Mouse (Mus musculus) lung, embryonic 16.5 days (tissue): ENCODE results near the gene Met. TPM values are rescaled to one million over a fixed set of nuclear protein-coding genes. Genes with fewer than 3 reads are reported as not detected.

Experiments
- ATAC-seq: fragments of 200-750 bp; cut with Nextera tagmentation; 2 replicates; pipeline ENCODE4 v1.8.0; 2017; ENCODE audit warnings: low read depth, mild to moderate bottlenecking, moderate library complexity
- H3K27ac ChIP-seq: fragments of 300-500 bp; sonication (generic); 2 replicates; pipeline ENCODE4 v1.5.1; 2014; ENCODE audit warnings: mild to moderate bottlenecking, control low read depth, low read length
- H3K27me3 ChIP-seq: fragments of 300-500 bp; sonication (generic); 2 replicates; pipeline ENCODE4 v1.6.1; 2014; ENCODE audit warnings: low read depth, low read length, mixed read lengths; ENCODE audit not compliant: control insufficient read depth, insufficient read depth
- H3K36me3 ChIP-seq: fragments of 300-500 bp; sonication (generic); 2 replicates; pipeline ENCODE4 v1.6.1; 2014; ENCODE audit warnings: low read length; ENCODE audit not compliant: control insufficient read depth, insufficient read depth
- H3K4me1 ChIP-seq: fragments of 300-500 bp; sonication (generic); replicated peaks from 2 replicates; pipeline ENCODE4 v1.6.1; 2014; ENCODE audit warnings: low read length, mixed read lengths; ENCODE audit not compliant: control insufficient read depth, insufficient read depth
- H3K4me2 ChIP-seq: fragments of 300-500 bp; sonication (generic); 2 replicates; pipeline ENCODE4 v1.6.1; 2014; ENCODE audit warnings: low read depth, low read length, control low read depth
- H3K4me3 ChIP-seq: fragments of 300-500 bp; sonication (generic); 2 replicates; pipeline ENCODE4 v1.5.1; 2014; ENCODE audit warnings: mild to moderate bottlenecking, low read length, control low read depth
- H3K9ac ChIP-seq: fragments of 300-500 bp; sonication (generic); 2 replicates; pipeline ENCODE4 v1.6.1; 2014; ENCODE audit warnings: low read length, control low read depth
- H3K9me3 ChIP-seq: fragments of 300-500 bp; sonication (generic); 2 replicates; pipeline ENCODE4 v1.6.1; 2016; ENCODE audit warnings: low read length; ENCODE audit not compliant: control insufficient read depth
- WGBS: fragments of 180-500 bp; shearing (Covaris S2); extraction: QIAGEN DNeasy Blood & Tissue Kit; methylation state at CpG from one replicate; pipeline ENCODE4 v1.1.7; 2014; 5-methylcytosine and 5-hydroxymethylcytosine counted together
- polyA plus RNA-seq: library from polyadenylated mRNA; unstranded; fragments of >200 nt; fragmentation: Nextera tagmentation; extraction: Ambion mirVana; gene quantifications from 2 replicates; pipeline ENCODE4 v1.2.1, GENCODE M21; 2015

Met gene
- polyA plus RNA-seq, 1 experiment from 2014 or later: 8.3 TPM

DNA sequence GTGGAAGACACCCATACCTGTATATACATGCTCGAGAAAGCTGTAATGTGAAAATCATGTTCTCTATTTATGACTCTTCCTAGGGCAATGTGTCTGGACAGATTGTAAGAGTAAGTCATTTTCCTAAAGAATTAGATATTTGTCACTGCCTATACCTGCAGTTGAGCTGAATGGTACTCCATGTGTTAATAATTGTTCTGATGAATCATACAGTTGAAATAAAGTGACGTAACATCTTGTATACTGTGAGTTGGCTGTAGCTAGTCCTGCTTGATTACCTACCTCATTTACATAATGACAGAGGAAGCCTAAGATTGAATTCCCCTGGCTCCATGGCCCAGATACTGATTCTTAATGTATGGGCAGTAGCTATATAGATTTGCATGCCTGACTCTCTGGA is 110.1 kb downstream of the Met start:
- Histone ChIP-seq H3K4me1 (peaks cover 3% of the 10 kb centered on the region; the same call in 1 of the 2 replicates), H3K4me3 (no peak overlapping the region), H3K9me3 (no peaks in the 10 kb centered on the region), H3K27me3 (no peaks in the 10 kb centered on the region), H3K4me2 (no peak overlapping the region), H3K9ac (no peak overlapping the region), H3K27ac (no peak overlapping the region), H3K36me3 (no peaks in the 10 kb centered on the region)
- ATAC-seq: no peak
- WGBS: 85% methylated on average over 2 of the region's 2 CpGs

DNA sequence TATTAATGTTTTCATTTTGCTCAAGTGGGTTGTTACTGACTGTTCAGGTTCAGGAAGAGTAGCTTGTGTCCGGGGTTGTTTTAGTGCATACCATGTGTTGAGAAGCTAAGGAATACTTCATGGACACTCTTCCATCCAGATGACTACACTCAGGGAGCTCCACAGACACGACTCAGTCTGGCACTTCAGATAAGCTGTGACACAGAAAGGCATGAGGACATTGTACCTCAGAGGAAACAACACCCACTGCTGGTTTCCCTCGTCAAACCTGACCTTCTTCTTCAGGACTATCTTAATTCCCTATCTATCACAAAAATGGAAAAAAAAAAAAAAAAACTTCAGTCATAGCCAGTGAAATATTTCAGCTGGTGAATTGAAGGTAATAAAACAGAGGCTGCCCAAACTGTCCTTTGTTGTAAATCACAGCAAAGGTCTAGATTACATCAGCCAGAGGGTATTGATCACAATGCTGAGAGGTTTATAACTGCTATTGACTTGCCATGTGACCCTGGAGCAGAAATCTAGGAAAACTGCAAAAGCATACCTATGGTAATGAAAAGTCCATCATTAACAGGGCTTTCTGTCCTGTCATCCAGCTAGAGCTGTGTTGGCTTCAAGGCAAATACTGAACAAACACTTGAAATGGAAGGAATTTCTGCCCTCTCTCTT is 114.6 kb downstream of the Met start:
- Histone ChIP-seq H3K9me3 (no peaks in the 10 kb centered on the region), H3K9ac (no peak overlapping the region), H3K27me3 (no peaks in the 10 kb centered on the region), H3K4me3 (no peak overlapping the region), H3K4me2 (no peak overlapping the region), H3K4me1 (peaks cover 1% of the 10 kb centered on the region; the same call in 1 of the 2 replicates), H3K27ac (no peak overlapping the region), H3K36me3 (no peaks in the 10 kb centered on the region)
- no peak for ATAC-seq
- WGBS: 25% methylated on average over 3 of the region's 3 CpGs

DNA sequence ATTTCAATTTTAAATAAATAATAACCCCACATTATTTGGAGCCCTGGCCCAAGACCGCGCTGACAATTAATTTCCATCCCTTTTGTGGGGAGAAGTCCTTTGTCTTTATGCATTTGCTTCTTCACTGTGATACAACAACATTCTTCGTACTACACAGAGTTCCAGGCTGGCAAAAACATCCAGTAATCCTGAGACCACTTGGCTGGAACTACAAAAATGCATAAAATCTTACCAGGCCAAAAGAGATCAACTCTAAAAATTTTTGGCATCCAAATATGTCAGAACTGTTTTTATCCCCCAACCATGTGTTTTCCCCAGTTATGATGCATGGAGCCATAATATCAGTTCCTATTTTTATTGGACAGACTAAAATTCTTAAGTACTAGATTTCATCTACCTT is 116.7 kb downstream of the Met start:
- Histone ChIP-seq H3K27me3 (no peaks in the 10 kb centered on the region), H3K9me3 (no peaks in the 10 kb centered on the region), H3K36me3 (no peaks in the 10 kb centered on the region), H3K4me3 (no peak overlapping the region), H3K4me1 (0 out of 2 replicates have a peak, but pooled peaks cover 2% of the 10 kb centered on the region), H3K27ac (no peak overlapping the region), H3K4me2 (no peak overlapping the region), H3K9ac (no peak overlapping the region)
- ATAC-seq: no peak
- WGBS: 84% methylated on average over 3 of the region's 3 CpGs

DNA sequence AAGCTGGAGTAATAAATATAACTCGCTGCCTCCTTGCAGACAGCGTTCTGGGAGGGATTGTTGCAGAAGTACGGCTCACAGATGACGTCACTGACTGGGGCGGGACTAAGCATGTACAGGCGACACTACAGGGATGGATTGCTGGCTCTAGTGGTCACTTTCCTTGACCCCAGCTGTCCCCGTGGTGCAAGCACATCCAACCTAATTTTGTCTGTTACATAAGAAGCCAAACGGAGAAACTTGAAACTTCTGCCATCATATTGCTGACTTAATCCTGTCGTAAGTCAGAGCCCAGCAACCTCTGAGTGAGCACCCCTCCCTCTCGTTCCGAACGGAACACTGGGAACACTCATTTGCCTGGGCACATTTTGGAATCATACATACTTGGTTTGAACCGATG is 120.4 kb downstream of the Met start:
- peak overlapping the region; percentile 58 for H3K4me2 ChIP-seq
- H3K9ac ChIP-seq: peak overlapping the region; percentile 59; the same call in 1 of the 2 replicates
- WGBS: 12% methylated on average over 13 of the region's 13 CpGs
- no peaks in the 10 kb centered on the region for H3K36me3 ChIP-seq
- H3K9me3 ChIP-seq: no peaks in the 10 kb centered on the region
- H3K4me3 ChIP-seq: peak overlapping the region; percentile 39
- H3K4me1 ChIP-seq: 0 out of 2 replicates have a peak, but pooled peaks cover 2% of the 10 kb centered on the region
- H3K27ac ChIP-seq: no peak overlapping the region
- H3K27me3 ChIP-seq: no peaks in the 10 kb centered on the region
- peak; percentile 90 for ATAC-seq

DNA sequence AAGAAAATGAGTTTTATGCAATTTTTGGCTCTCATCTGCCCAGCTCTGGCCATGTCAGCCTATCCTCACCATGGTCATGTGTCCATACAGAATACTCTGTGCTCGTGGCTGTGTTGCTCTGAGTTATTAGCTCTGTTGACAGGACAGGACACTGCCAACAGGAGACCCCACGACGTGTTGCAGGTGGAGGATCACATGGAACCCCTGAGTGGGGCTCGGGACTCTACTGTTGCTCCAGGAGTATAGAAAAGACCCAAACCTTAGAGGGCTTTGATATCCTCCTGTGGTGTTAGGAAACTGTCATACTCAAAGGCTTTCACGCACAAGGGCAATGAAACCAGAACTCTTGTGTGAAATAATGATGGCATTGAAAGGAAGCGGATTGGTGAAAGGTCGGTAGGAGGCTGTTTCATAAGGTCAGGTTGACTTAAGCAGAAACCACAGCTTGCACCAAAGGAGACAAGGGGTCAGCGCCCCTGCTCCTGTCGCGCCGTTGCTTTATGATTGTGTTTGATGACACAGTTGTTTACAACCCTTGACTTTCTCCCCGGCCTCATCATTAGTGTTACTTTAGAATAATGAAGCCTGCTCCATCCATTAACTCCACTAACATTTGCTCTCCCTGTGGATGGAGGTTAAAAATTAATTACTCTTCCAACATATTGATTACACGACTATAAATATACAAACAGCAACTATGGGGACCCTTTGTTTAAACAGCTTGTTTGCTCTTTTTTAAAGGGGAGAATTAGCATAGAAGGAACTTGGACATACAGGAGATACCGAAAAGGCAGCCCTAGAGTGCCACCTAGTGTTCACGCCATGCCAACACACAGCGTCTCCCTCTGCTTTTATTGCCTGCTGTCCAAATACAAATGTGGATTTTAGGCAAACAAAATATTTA is 125.7 kb downstream of the Met start:
- Histone ChIP-seq H3K36me3 (no peaks in the 10 kb centered on the region), H3K4me2 (peak overlapping the region; percentile 26), H3K27me3 (no peaks in the 10 kb centered on the region), H3K4me1 (0 out of 2 replicates have a peak, but pooled peaks cover 2% of the 10 kb centered on the region), H3K27ac (no peak overlapping the region), H3K9me3 (peaks cover 4% of the 10 kb centered on the region; the same call in 1 of the 2 replicates), H3K4me3 (no peak overlapping the region), H3K9ac (no peak overlapping the region)
- peak; percentile 68; the same call in 1 of the 2 replicates for ATAC-seq
- 22% methylated on average over 16 of the region's 16 CpGs for WGBS

DNA sequence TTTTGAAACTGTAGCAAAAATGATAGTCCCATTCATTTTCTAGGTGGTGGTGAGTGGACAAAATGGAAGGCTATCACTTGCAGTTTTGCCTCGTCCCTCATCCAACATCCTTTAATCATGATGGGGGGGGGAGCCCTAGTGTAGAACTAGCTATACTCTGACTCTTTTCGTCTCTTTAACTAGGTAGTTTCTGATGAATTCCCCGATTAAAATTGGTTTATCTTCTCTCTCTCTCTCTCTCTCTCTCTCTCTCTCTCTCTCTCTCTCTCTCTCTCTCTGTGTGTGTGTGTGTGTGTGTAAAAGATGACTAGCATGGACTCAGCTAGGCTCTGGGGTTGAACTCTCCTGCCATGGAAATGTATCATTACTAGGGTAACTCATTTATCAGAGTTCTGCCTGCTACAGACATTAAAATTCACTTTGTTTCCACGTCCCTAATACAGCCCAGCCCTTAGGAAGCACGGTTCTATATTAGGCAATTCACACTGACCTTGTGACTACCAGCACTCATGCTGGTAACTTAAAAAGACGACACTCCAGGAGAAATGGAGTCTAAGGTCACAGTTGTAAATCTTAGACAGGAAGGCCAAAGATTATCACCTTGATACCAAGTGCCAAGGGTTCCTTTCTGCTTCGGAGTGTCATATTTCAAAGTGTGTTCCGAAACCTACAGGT is 126.5 kb downstream of the Met start:
- Histone ChIP-seq H3K4me2 (no peak overlapping the region), H3K4me3 (no peak overlapping the region), H3K27ac (no peak overlapping the region), H3K9me3 (peaks cover 4% of the 10 kb centered on the region; the same call in 1 of the 2 replicates), H3K36me3 (no peaks in the 10 kb centered on the region), H3K4me1 (0 out of 2 replicates have a peak, but pooled peaks cover 2% of the 10 kb centered on the region), H3K27me3 (no peaks in the 10 kb centered on the region), H3K9ac (no peak overlapping the region)
- no peak for ATAC-seq
- WGBS: 34% methylated on average over 8 of the region's 8 CpGs

DNA sequence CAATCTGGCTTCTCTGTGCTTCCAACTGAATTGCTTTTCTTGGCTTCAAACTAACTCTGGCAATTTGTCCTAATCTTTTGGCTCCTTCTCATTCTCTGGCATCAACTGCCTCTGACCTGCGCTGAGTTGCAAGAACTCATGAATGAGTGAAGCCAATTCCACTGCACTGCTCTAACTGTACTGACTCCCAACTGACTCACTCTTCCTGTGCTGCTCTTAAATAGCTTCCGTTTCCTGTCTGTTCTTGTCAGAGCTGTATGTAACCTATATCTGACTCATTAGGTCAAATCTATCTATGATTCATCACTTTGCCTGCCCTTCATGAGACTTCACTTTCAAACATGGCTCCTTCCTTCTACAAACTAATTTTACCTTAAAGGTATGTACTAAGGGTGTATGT is 130.4 kb downstream of the Met start:
- no peak overlapping the region for H3K4me2 ChIP-seq
- H3K36me3 ChIP-seq: no peaks in the 10 kb centered on the region
- no peak overlapping the region for H3K27ac ChIP-seq
- H3K4me3 ChIP-seq: no peak overlapping the region
- peaks cover 4% of the 10 kb centered on the region; the same call in 1 of the 2 replicates for H3K9me3 ChIP-seq
- no peak for ATAC-seq
- no peak overlapping the region for H3K9ac ChIP-seq
- 0 out of 2 replicates have a peak, but pooled peaks cover 2% of the 10 kb centered on the region for H3K4me1 ChIP-seq
- H3K27me3 ChIP-seq: no peaks in the 10 kb centered on the region
- WGBS: 85% methylated on average over 2 of the region's 2 CpGs

DNA sequence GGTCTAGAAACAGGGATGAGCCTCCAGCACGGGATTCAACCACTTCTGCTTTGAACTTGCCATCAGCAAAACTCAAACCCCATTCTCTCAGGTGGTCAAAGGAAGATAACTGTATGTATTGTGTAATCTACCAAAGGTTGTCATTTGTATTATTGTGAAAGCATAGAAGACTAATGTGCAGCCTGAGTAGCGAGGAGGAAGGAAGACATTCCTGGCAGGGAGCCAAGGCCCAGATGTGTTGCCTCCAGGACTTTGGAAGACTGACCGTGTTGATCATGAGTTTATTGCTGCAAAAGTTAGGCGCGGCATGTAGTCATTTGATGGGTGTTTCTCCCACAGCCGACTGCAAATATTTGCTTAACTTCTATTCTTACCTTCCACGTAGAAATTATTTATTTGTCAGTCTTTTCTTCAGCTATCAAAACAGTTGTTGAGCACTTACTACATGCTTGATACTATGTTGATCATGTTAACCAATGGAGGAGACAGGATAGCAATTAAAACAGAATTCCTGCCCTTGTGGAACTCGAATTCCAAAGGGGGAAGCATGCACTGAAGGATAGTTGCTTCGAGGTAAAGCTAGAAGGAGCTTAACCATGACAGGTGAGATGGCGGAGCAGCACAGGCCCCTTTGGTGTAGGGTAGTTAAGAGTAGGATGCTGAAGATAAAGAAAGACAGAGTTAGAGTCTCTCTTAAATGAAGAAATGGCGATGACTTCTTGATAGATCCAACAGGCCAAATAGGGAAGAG is 132.3 kb downstream of the Met start:
- no peak overlapping the region for H3K27ac ChIP-seq
- WGBS: 50% methylated on average over 11 of the region's 11 CpGs
- H3K4me1 ChIP-seq: no peaks in the 10 kb centered on the region
- no peak overlapping the region for H3K4me3 ChIP-seq
- ATAC-seq: no peak
- no peaks in the 10 kb centered on the region for H3K27me3 ChIP-seq
- no peak overlapping the region for H3K9ac ChIP-seq
- no peaks in the 10 kb centered on the region for H3K36me3 ChIP-seq
- no peak overlapping the region for H3K4me2 ChIP-seq
- peaks cover 4% of the 10 kb centered on the region; the same call in 1 of the 2 replicates for H3K9me3 ChIP-seq
